Mouse (Mus musculus) limb, embryonic 11.5 days (tissue): ENCODE measurements at regions not wholly inside any gene's neighbourhood (a gene's known extent, or its start where the extent isn't known, plus 50 kb on each side); places are given as distances from the start of the nearest gene placed in this dataset.

Experiments used
- ATAC-seq: fragments of 200-750 bp; cut with Nextera tagmentation; 2 replicates; pipeline ENCODE4 v1.8.0; 2017; ENCODE audit warnings: low read depth; ENCODE audit not compliant: insufficient number of reproducible peaks, low FRiP score, low TSS enrichment
- DNase-seq: peaks from one replicate; pipeline ENCODE4 v3.0.0-alpha.2; 2015; ENCODE audit warnings: low spot score
- H3K27ac ChIP-seq: fragments of 300-500 bp; sonication (generic); replicated peaks from 2 replicates; pipeline ENCODE4 v1.5.1; 2014; ENCODE audit warnings: low read depth, mild to moderate bottlenecking, low read length
- H3K27me3 ChIP-seq: fragments of 300-500 bp; sonication (generic); 2 replicates; pipeline ENCODE4 v1.6.1; 2014; ENCODE audit warnings: mild to moderate bottlenecking, low read length, mixed read lengths; ENCODE audit not compliant: control insufficient read depth, insufficient read depth
- H3K36me3 ChIP-seq: fragments of 300-500 bp; sonication (generic); 2 replicates; pipeline ENCODE4 v1.6.1; 2014; ENCODE audit warnings: mild to moderate bottlenecking, low read length, moderate library complexity, mixed read lengths; ENCODE audit not compliant: control insufficient read depth, insufficient read depth
- H3K4me1 ChIP-seq: fragments of 300-500 bp; sonication (generic); 2 replicates; pipeline ENCODE4 v1.6.1; 2014; ENCODE audit warnings: low read length, mixed read lengths; ENCODE audit not compliant: control insufficient read depth, insufficient read depth
- H3K4me2 ChIP-seq: fragments of 300-500 bp; sonication (generic); 2 replicates; pipeline ENCODE4 v1.6.1; 2014; ENCODE audit warnings: low read depth, mild to moderate bottlenecking, moderate library complexity; ENCODE audit not compliant: severe bottlenecking
- H3K4me3 ChIP-seq: fragments of 300-500 bp; sonication (generic); 2 replicates; pipeline ENCODE4 v1.5.1; 2014; ENCODE audit warnings: low read depth, low read length
- H3K9ac ChIP-seq: fragments of 300-500 bp; sonication (generic); 2 replicates; pipeline ENCODE4 v1.6.1; 2014; ENCODE audit warnings: mild to moderate bottlenecking, low read length
- H3K9me3 ChIP-seq: fragments of 300-500 bp; sonication (generic); 2 replicates; pipeline ENCODE4 v1.6.1; 2016; ENCODE audit warnings: low read length; ENCODE audit not compliant: control insufficient read depth
- WGBS: fragments of 180-500 bp; shearing (Covaris S2); extraction: QIAGEN DNeasy Blood & Tissue Kit; methylation state at CpG from one replicate; pipeline ENCODE4 v1.1.7; 2014; 5-methylcytosine and 5-hydroxymethylcytosine counted together

- Histone ChIP-seq H3K27me3 (no peaks in the 10 kb centered on the region), H3K9me3 (no peaks in the 10 kb centered on the region), H3K4me1 (no peaks in the 10 kb centered on the region), H3K36me3 (no peaks in the 10 kb centered on the region), H3K4me3 (no peak overlapping the region), H3K27ac (no peak overlapping the region), H3K4me2 (no peak overlapping the region), H3K9ac (no peak overlapping the region)
- WGBS, result 87% methylated on average over 2 of the region's 2 CpGs
- ATAC-seq (no peak), DNase-seq (no peak)
Observed at GRCm38 (mm10) chr6:101948950-101949349, 571.3 kb upstream of the Pdzrn3 start.

GRCm38 (mm10) chr6:101940266-101940866 lies 562.7 kb upstream of the Pdzrn3 start:
- H3K27ac ChIP-seq, result no peak overlapping the region
- DNase-seq, result no peak
- no peaks in the 10 kb centered on the region for H3K36me3 ChIP-seq
- ATAC-seq, result no peak
- no peaks in the 10 kb centered on the region for H3K4me1 ChIP-seq
- H3K9ac ChIP-seq, result no peak overlapping the region
- no peak overlapping the region for H3K4me2 ChIP-seq
- H3K9me3 ChIP-seq, result no peaks in the 10 kb centered on the region
- H3K4me3 ChIP-seq, result no peak overlapping the region
- 65% methylated on average over 3 of the region's 3 CpGs for WGBS
- no peaks in the 10 kb centered on the region for H3K27me3 ChIP-seq

GRCm38 (mm10) chr6:101938393-101938985 lies 560.8 kb upstream of the Pdzrn3 start:
- 72% methylated on average over 4 of the region's 4 CpGs for whole genome bisulfite sequencing
- H3K9me3 ChIP-seq, result no peaks in the 10 kb centered on the region
- H3K9ac ChIP-seq, result no peak overlapping the region
- no peak overlapping the region for H3K4me2 ChIP-seq
- ATAC-seq, result no peak
- H3K4me3 ChIP-seq, result no peak overlapping the region
- DNase-seq, result no peak
- H3K27ac ChIP-seq, result no peak overlapping the region
- no peaks in the 10 kb centered on the region for H3K27me3 ChIP-seq
- H3K36me3 ChIP-seq, result no peaks in the 10 kb centered on the region
- H3K4me1 ChIP-seq, result no peaks in the 10 kb centered on the region

GRCm38 (mm10) chr6:101937467-101938392 lies 560.0 kb upstream of the Pdzrn3 start:
- ATAC-seq, result no peak
- H3K9ac ChIP-seq, result no peak overlapping the region
- H3K4me1 ChIP-seq, result no peaks in the 10 kb centered on the region
- H3K4me3 ChIP-seq, result no peak overlapping the region
- H3K27me3 ChIP-seq, result no peaks in the 10 kb centered on the region
- no peak overlapping the region for H3K4me2 ChIP-seq
- H3K9me3 ChIP-seq, result no peaks in the 10 kb centered on the region
- H3K27ac ChIP-seq, result no peak overlapping the region
- WGBS, result 56% methylated on average over 12 of the region's 12 CpGs
- no peaks in the 10 kb centered on the region for H3K36me3 ChIP-seq
- no peak for DNase-seq

- 93% methylated on average over 5 of the region's 5 CpGs for WGBS
- ATAC-seq, result no peak
- no peak overlapping the region for H3K9ac ChIP-seq
- H3K27me3 ChIP-seq, result no peaks in the 10 kb centered on the region
- no peak overlapping the region for H3K27ac ChIP-seq
- no peak overlapping the region for H3K4me2 ChIP-seq
- H3K9me3 ChIP-seq, result no peaks in the 10 kb centered on the region
- no peak overlapping the region for H3K4me3 ChIP-seq
- DNase-seq, result no peak
- H3K4me1 ChIP-seq, result no peaks in the 10 kb centered on the region
- H3K36me3 ChIP-seq, result no peaks in the 10 kb centered on the region
Observed at GRCm38 (mm10) chr6:101931768-101932167, 554.1 kb upstream of the Pdzrn3 start.

GRCm38 (mm10) chr6:101921686-101922085 lies 544.0 kb upstream of the Pdzrn3 start:
- Histone ChIP-seq H3K4me2 (no peak overlapping the region), H3K9ac (no peak overlapping the region), H3K36me3 (no peaks in the 10 kb centered on the region), H3K9me3 (no peaks in the 10 kb centered on the region), H3K27ac (no peak overlapping the region), H3K27me3 (no peaks in the 10 kb centered on the region), H3K4me1 (no peaks in the 10 kb centered on the region), H3K4me3 (no peak overlapping the region)
- whole genome bisulfite sequencing, result 79% methylated on average over 4 of the region's 4 CpGs
- no peak for DNase-seq
- ATAC-seq, result no peak

GRCm38 (mm10) chr6:101921186-101921585 lies 543.5 kb upstream of the Pdzrn3 start:
- Histone ChIP-seq H3K9me3 (no peaks in the 10 kb centered on the region), H3K9ac (no peak overlapping the region), H3K36me3 (no peaks in the 10 kb centered on the region), H3K27me3 (no peaks in the 10 kb centered on the region), H3K4me1 (no peaks in the 10 kb centered on the region), H3K4me3 (no peak overlapping the region), H3K4me2 (no peak overlapping the region), H3K27ac (no peak overlapping the region)
- ATAC-seq (no peak), DNase-seq (no peak)

- H3K9me3 ChIP-seq, result no peaks in the 10 kb centered on the region
- H3K27me3 ChIP-seq, result no peaks in the 10 kb centered on the region
- H3K27ac ChIP-seq, result no peak overlapping the region
- ATAC-seq (no peak), DNase-seq (no peak)
- H3K4me3 ChIP-seq, result no peak overlapping the region
- no peaks in the 10 kb centered on the region for H3K36me3 ChIP-seq
- H3K9ac ChIP-seq, result no peak overlapping the region
- no peaks in the 10 kb centered on the region for H3K4me1 ChIP-seq
- H3K4me2 ChIP-seq, result no peak overlapping the region
Observed at GRCm38 (mm10) chr6:101918914-101919313, 541.2 kb upstream of the Pdzrn3 start.
